Comparison of ENCODE assay signal across 11 mouse cellular contexts in the genomic region with DNA sequence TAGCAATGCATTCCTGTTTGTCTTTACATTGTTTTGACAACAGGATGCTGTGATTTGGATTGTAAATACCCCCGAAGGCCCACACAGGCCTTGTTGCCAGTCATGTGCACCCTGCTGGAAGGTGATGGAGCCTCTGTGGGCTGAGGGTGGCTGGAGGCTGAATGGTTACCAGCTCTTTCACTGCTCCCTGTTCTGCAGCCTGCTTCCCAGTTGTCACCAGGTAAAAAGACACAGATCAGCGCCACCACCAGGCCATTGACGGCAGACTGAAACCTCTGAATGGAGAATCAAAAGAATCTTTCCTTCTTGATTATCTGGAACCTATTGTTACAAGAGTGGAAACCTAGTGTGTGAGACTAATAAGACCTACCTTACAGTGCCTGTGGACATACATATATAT. TPM values are rescaled to one million over a fixed set of nuclear protein-coding genes. Genes with fewer than 3 reads are reported as not detected.
A peak's percentile ranks its signal among the peaks of the same experiment; 100 is the strongest.
DNase-seq lines count a peak whose midpoint lies in the region; ATAC-seq and TF ChIP-seq lines count a peak whose summit lies in the region.
"Had no signal": no experiment of that assay in that cellular context is flagged by ENCODE, and none has a peak within 500 bp of the region (broad histone marks: within the 10 kb centered on the region; RNA-seq: fewer than 3 reads in every experiment).

No protein-coding gene starts in this region.

- intact Hi-C loops in left cerebral cortex, postnatal 14 days (cut with DNase I): no loop called here

- no peak overlapping the region for H3K27ac ChIP-seq in layer of hippocampus, adult 2 months
- H3K27ac ChIP-seq: forebrain, embryonic 13.5 days; hindbrain, embryonic 10.5 days; limb, embryonic 13.5 days had no signal

- peak; percentile 8 for DNase-seq in cerebellum, adult 9-10 months
- DNase-seq in layer of hippocampus, adult 2 months (ENCODE audit: low spot score in 2 of 2): no peak
- no peak for DNase-seq in layer of hippocampus, postnatal 10 days (ENCODE audit: low spot score in 2 of 2)
- DNase-seq in CD4-positive helper T cell, adult 2 months (ENCODE audit: low read depth, low spot score): peak; percentile 15
- peak; percentile 39 for DNase-seq in kidney, adult 9 months
- no peak for DNase-seq in right cerebral cortex, postnatal 10 days (ENCODE audit: low spot score in 2 of 2)
- DNase-seq in left cerebral cortex, postnatal 14 days (ENCODE audit: low spot score in 2 of 2): no peak

- peak; percentile 63 for TF ChIP-seq CTCF in layer of hippocampus, adult 2 months (conservative IDR thresholded peaks at IDR 0.05)

- H3K4me3 ChIP-seq in layer of hippocampus, adult 2 months: no peak overlapping the region
- H3K4me3 ChIP-seq: forebrain, embryonic 13.5 days; hindbrain, embryonic 10.5 days; limb, embryonic 13.5 days had no signal

- ATAC-seq in cerebellum, adult (ENCODE audit: insufficient number of reproducible peaks, low FRiP score, low TSS enrichment): no peak
- ATAC-seq: forebrain, embryonic 13.5 days had no signal

RNA-seq across cellular contexts. Expression of gene Trim45, which starts 15.1 kb away (rescaled TPM):
- 1 to 10 TPM; 7.9 to 8.4 TPM for total RNA-seq in layer of hippocampus, adult 2 months (2021)
- 10 to 100 TPM in 1 of 2 experiments, 1 to 10 TPM in 1; 9.9 to 10.6 TPM for total RNA-seq in layer of hippocampus, postnatal 10 days (2021)
- total RNA-seq in left cerebral cortex, postnatal 14 days (2021): 1 to 10 TPM; 7.3 to 8.2 TPM

Comparison
In these comparisons a context has a peak if more than half of its experiments do, and no peak if none do; other contexts are left out.
1. DNase-seq: peak in cerebellum, adult 9-10 months (single experiment), CD4-positive helper T cell, adult 2 months (single experiment) and kidney, adult 9 months (single experiment); none in layer of hippocampus, adult 2 months (0 of 2), layer of hippocampus, postnatal 10 days (0 of 2), right cerebral cortex, postnatal 10 days (0 of 2) and left cerebral cortex, postnatal 14 days (0 of 2).